Mouse (Mus musculus): ENCODE data around the gene Mrps35. TPM values are rescaled to one million over a fixed set of nuclear protein-coding genes. Genes with fewer than 3 reads are reported as not detected.

The Mrps35 gene
- polyA plus RNA-seq, 1 experiment from 2014 or later = 83.9 TPM

- Histone ChIP-seq H3K27me3 (replicated peaks) (no peaks in the 10 kb centered on the region), H3K4me1 (no peaks in the 10 kb centered on the region), H3K36me3 (no peaks in the 10 kb centered on the region), H3K27ac (replicated peaks) (no peak overlapping the region), H3K9ac (replicated peaks) (no peak overlapping the region), H3K4me2 (no peak overlapping the region), H3K9me3 (replicated peaks) (no peaks in the 10 kb centered on the region), H3K4me3 (replicated peaks) (no peak overlapping the region)
- 72% methylated on average over 6 of the region's 6 CpGs for WGBS
- no peak for ATAC-seq (ENCODE audit: low FRiP score)
These were observed 30.6 kb upstream of the Mrps35 start for GRCm38 (mm10) chr6:147011977-147012376.

- Histone ChIP-seq H3K4me2 (no peak overlapping the region), H3K27me3 (replicated peaks) (no peaks in the 10 kb centered on the region), H3K9ac (replicated peaks) (no peak overlapping the region), H3K4me3 (replicated peaks) (no peak overlapping the region), H3K36me3 (no peaks in the 10 kb centered on the region), H3K9me3 (replicated peaks) (no peaks in the 10 kb centered on the region), H3K4me1 (no peaks in the 10 kb centered on the region), H3K27ac (replicated peaks) (no peak overlapping the region)
- WGBS = 71% methylated on average over 1 of the region's 1 CpGs
- no peak for ATAC-seq (ENCODE audit: low FRiP score)
These were observed 29.0 kb upstream of the Mrps35 start for GRCm38 (mm10) chr6:147013546-147013945.

GRCm38 (mm10) chr6:147017906-147018305 lies 24.7 kb upstream of the Mrps35 start:
- no peak overlapping the region for H3K9ac ChIP-seq (replicated peaks)
- WGBS = 85% methylated on average over 4 of the region's 4 CpGs
- H3K36me3 ChIP-seq = no peaks in the 10 kb centered on the region
- no peak overlapping the region for H3K4me3 ChIP-seq (replicated peaks)
- H3K4me1 ChIP-seq = no peaks in the 10 kb centered on the region
- H3K9me3 ChIP-seq (replicated peaks) = no peaks in the 10 kb centered on the region
- no peaks in the 10 kb centered on the region for H3K27me3 ChIP-seq (replicated peaks)
- ATAC-seq (ENCODE audit: low FRiP score) = no peak
- no peak overlapping the region for H3K27ac ChIP-seq (replicated peaks)
- no peak overlapping the region for H3K4me2 ChIP-seq

GRCm38 (mm10) chr6:147018364-147018763 lies 24.2 kb upstream of the Mrps35 start:
- H3K4me3 ChIP-seq (replicated peaks) = no peak overlapping the region
- no peak overlapping the region for H3K9ac ChIP-seq (replicated peaks)
- H3K9me3 ChIP-seq (replicated peaks) = no peaks in the 10 kb centered on the region
- no peak overlapping the region for H3K4me2 ChIP-seq
- ATAC-seq (ENCODE audit: low FRiP score) = no peak
- no peak overlapping the region for H3K27ac ChIP-seq (replicated peaks)
- no peaks in the 10 kb centered on the region for H3K4me1 ChIP-seq
- 92% methylated on average over 5 of the region's 5 CpGs for WGBS
- no peaks in the 10 kb centered on the region for H3K36me3 ChIP-seq
- no peaks in the 10 kb centered on the region for H3K27me3 ChIP-seq (replicated peaks)

GRCm38 (mm10) chr6:147021181-147021580 lies 21.4 kb upstream of the Mrps35 start:
- no peaks in the 10 kb centered on the region; the same call in 1 of the 2 replicates for H3K36me3 ChIP-seq
- no peak for ATAC-seq (ENCODE audit: low FRiP score)
- no peaks in the 10 kb centered on the region for H3K9me3 ChIP-seq (replicated peaks)
- H3K4me2 ChIP-seq = no peak overlapping the region
- H3K4me1 ChIP-seq = no peaks in the 10 kb centered on the region
- H3K27ac ChIP-seq (replicated peaks) = no peak overlapping the region
- H3K9ac ChIP-seq (replicated peaks) = no peak overlapping the region
- no peaks in the 10 kb centered on the region for H3K27me3 ChIP-seq (replicated peaks)
- H3K4me3 ChIP-seq (replicated peaks) = no peak overlapping the region
- 97% methylated on average over 5 of the region's 5 CpGs for WGBS

- H3K27ac ChIP-seq (replicated peaks) = no peak overlapping the region
- no peak for ATAC-seq (ENCODE audit: low FRiP score)
- no peak overlapping the region for H3K4me3 ChIP-seq (replicated peaks)
- no peaks in the 10 kb centered on the region for H3K9me3 ChIP-seq (replicated peaks)
- no peak overlapping the region for H3K9ac ChIP-seq (replicated peaks)
- no peaks in the 10 kb centered on the region; the same call in 1 of the 2 replicates for H3K36me3 ChIP-seq
- H3K4me2 ChIP-seq = no peak overlapping the region
- no peaks in the 10 kb centered on the region for H3K4me1 ChIP-seq
- H3K27me3 ChIP-seq (replicated peaks) = no peaks in the 10 kb centered on the region
- WGBS = 83% methylated on average over 16 of the region's 16 CpGs
These were observed 20.0 kb upstream of the Mrps35 start for GRCm38 (mm10) chr6:147022375-147023132.

GRCm38 (mm10) chr6:147023133-147023395 lies 19.5 kb upstream of the Mrps35 start:
- WGBS = 72% methylated on average over 2 of the region's 2 CpGs
- no peaks in the 10 kb centered on the region for H3K9me3 ChIP-seq (replicated peaks)
- H3K27me3 ChIP-seq (replicated peaks) = no peaks in the 10 kb centered on the region
- no peak overlapping the region for H3K9ac ChIP-seq (replicated peaks)
- H3K4me1 ChIP-seq = no peaks in the 10 kb centered on the region
- H3K4me2 ChIP-seq = no peak overlapping the region
- no peak overlapping the region for H3K4me3 ChIP-seq (replicated peaks)
- H3K36me3 ChIP-seq = no peaks in the 10 kb centered on the region; the same call in 1 of the 2 replicates
- no peak for ATAC-seq (ENCODE audit: low FRiP score)
- no peak overlapping the region for H3K27ac ChIP-seq (replicated peaks)

GRCm38 (mm10) chr6:147023568-147023967 lies 19.0 kb upstream of the Mrps35 start:
- Histone ChIP-seq H3K36me3 (no peaks in the 10 kb centered on the region; the same call in 1 of the 2 replicates), H3K9me3 (replicated peaks) (no peaks in the 10 kb centered on the region), H3K4me2 (no peak overlapping the region), H3K27me3 (replicated peaks) (no peaks in the 10 kb centered on the region), H3K4me3 (replicated peaks) (no peak overlapping the region), H3K9ac (replicated peaks) (no peak overlapping the region), H3K4me1 (no peaks in the 10 kb centered on the region), H3K27ac (replicated peaks) (no peak overlapping the region)
- ATAC-seq (ENCODE audit: low FRiP score) = no peak

- Histone ChIP-seq H3K9me3 (replicated peaks) (no peaks in the 10 kb centered on the region), H3K4me3 (replicated peaks) (no peak overlapping the region), H3K27me3 (replicated peaks) (no peaks in the 10 kb centered on the region), H3K4me2 (no peak overlapping the region), H3K9ac (replicated peaks) (no peak overlapping the region), H3K27ac (replicated peaks) (no peak overlapping the region), H3K36me3 (no peaks in the 10 kb centered on the region; the same call in 1 of the 2 replicates), H3K4me1 (no peaks in the 10 kb centered on the region)
- ATAC-seq (ENCODE audit: low FRiP score) = no peak
- WGBS = 93% methylated on average over 3 of the region's 3 CpGs
These were observed 17.8 kb upstream of the Mrps35 start for GRCm38 (mm10) chr6:147024761-147025160.

GRCm38 (mm10) chr6:147028396-147028795 lies 14.2 kb upstream of the Mrps35 start:
- H3K9ac ChIP-seq (replicated peaks) = no peak overlapping the region
- H3K27me3 ChIP-seq (replicated peaks) = no peaks in the 10 kb centered on the region
- H3K4me2 ChIP-seq = no peak overlapping the region
- H3K9me3 ChIP-seq (replicated peaks) = no peaks in the 10 kb centered on the region
- H3K4me1 ChIP-seq = no peaks in the 10 kb centered on the region
- WGBS = 78% methylated on average over 2 of the region's 2 CpGs
- H3K27ac ChIP-seq (replicated peaks) = no peak overlapping the region
- no peak overlapping the region for H3K4me3 ChIP-seq (replicated peaks)
- H3K36me3 ChIP-seq = no peaks in the 10 kb centered on the region; the same call in 1 of the 2 replicates
- no peak for ATAC-seq (ENCODE audit: low FRiP score)

GRCm38 (mm10) chr6:147029591-147029990 lies 13.0 kb upstream of the Mrps35 start:
- no peaks in the 10 kb centered on the region for H3K9me3 ChIP-seq (replicated peaks)
- H3K4me2 ChIP-seq = no peak overlapping the region
- no peaks in the 10 kb centered on the region for H3K27me3 ChIP-seq (replicated peaks)
- no peaks in the 10 kb centered on the region; the same call in 1 of the 2 replicates for H3K36me3 ChIP-seq
- H3K4me3 ChIP-seq (replicated peaks) = no peak overlapping the region
- no peak for ATAC-seq (ENCODE audit: low FRiP score)
- no peaks in the 10 kb centered on the region for H3K4me1 ChIP-seq
- H3K9ac ChIP-seq (replicated peaks) = no peak overlapping the region
- WGBS = 92% methylated on average over 9 of the region's 9 CpGs
- H3K27ac ChIP-seq (replicated peaks) = no peak overlapping the region

- 81% methylated on average over 15 of the region's 15 CpGs for WGBS
- H3K4me1 ChIP-seq = no peaks in the 10 kb centered on the region
- ATAC-seq (ENCODE audit: low FRiP score) = no peak
- no peaks in the 10 kb centered on the region for H3K9me3 ChIP-seq (replicated peaks)
- H3K36me3 ChIP-seq = no peaks in the 10 kb centered on the region; the same call in 1 of the 2 replicates
- H3K4me2 ChIP-seq = no peak overlapping the region
- H3K27ac ChIP-seq (replicated peaks) = no peak overlapping the region
- no peak overlapping the region for H3K9ac ChIP-seq (replicated peaks)
- H3K27me3 ChIP-seq (replicated peaks) = no peaks in the 10 kb centered on the region
- no peak overlapping the region for H3K4me3 ChIP-seq (replicated peaks)
These were observed 12.3 kb upstream of the Mrps35 start for GRCm38 (mm10) chr6:147030096-147030885.
